Mouse (Mus musculus): ENCODE measurements at regions not wholly inside any gene's neighbourhood (a gene's known extent, or its start where the extent isn't known, plus 50 kb on each side); places are given as distances from the start of the nearest gene placed in this dataset. TPM values are rescaled to one million over a fixed set of nuclear protein-coding genes. Genes with fewer than 3 reads are reported as not detected.

DNA sequence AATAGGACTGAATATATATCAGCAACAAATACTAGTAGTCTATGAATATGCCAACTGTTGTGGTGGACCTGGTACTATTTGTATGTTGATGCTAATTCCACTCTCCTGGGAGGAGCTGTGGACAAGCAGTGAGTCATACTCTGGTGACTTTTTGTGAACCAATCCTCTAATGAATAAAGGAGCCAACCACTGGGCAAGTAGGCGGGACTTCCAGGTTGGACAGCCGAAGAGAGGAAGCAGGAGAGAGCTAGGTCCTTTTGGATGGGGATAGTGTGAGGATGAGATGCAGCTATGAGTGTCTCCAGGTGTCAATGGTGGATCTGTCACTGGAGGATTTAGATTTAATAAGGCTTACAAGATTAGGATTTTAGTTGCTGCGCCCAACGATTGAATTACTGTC is 64.8 kb upstream of the Med14 start:
- Histone ChIP-seq H3K9ac (replicated peaks; ENCODE audit: low read length) (no peak overlapping the region), H3K27me3 (ENCODE audit: control insufficient read depth, insufficient read depth, low read length) (no peaks in the 10 kb centered on the region), H3K4me3 (ENCODE audit: low read depth, low read length) (no peak overlapping the region), H3K27ac (replicated peaks; ENCODE audit: low read depth, low read length) (no peak overlapping the region), H3K4me2 (ENCODE audit: low read depth, low read length) (no peak overlapping the region), H3K36me3 (replicated peaks; ENCODE audit: control insufficient read depth, insufficient read depth, low read depth, low read length) (no peaks in the 10 kb centered on the region), H3K9me3 (replicated peaks; ENCODE audit: control insufficient read depth, low read length) (no peaks in the 10 kb centered on the region), H3K4me1 (ENCODE audit: control insufficient read depth, insufficient read depth, low read length) (no peaks in the 10 kb centered on the region)
- ATAC-seq (replicated peaks; ENCODE audit: insufficient number of reproducible peaks, low FRiP score, low TSS enrichment, low read depth): no peak
- no peak for DNase-seq (ENCODE audit: low spot score)
- WGBS: 87% methylated on average over 4 of the region's 4 CpGs

GRCm38 (mm10) chrX:12825262-12825661 is 63.4 kb upstream of the Med14 start:
- H3K9me3 ChIP-seq (replicated peaks; ENCODE audit: control insufficient read depth, low read length): no peaks in the 10 kb centered on the region
- WGBS: 80% methylated on average over 2 of the region's 2 CpGs
- ATAC-seq (replicated peaks; ENCODE audit: insufficient number of reproducible peaks, low FRiP score, low TSS enrichment, low read depth): no peak
- H3K4me1 ChIP-seq (ENCODE audit: control insufficient read depth, insufficient read depth, low read length): no peaks in the 10 kb centered on the region
- H3K36me3 ChIP-seq (replicated peaks; ENCODE audit: control insufficient read depth, insufficient read depth, low read depth, low read length): no peaks in the 10 kb centered on the region
- no peak overlapping the region for H3K27ac ChIP-seq (replicated peaks; ENCODE audit: low read depth, low read length)
- no peak overlapping the region for H3K9ac ChIP-seq (replicated peaks; ENCODE audit: low read length)
- no peak overlapping the region for H3K4me3 ChIP-seq (ENCODE audit: low read depth, low read length)
- no peak overlapping the region for H3K4me2 ChIP-seq (ENCODE audit: low read depth, low read length)
- no peaks in the 10 kb centered on the region for H3K27me3 ChIP-seq (ENCODE audit: control insufficient read depth, insufficient read depth, low read length)
- no peak for DNase-seq (ENCODE audit: low spot score)

- no peak for DNase-seq (ENCODE audit: low spot score)
- no peak overlapping the region for H3K4me3 ChIP-seq (ENCODE audit: low read depth, low read length)
- H3K4me1 ChIP-seq (ENCODE audit: control insufficient read depth, insufficient read depth, low read length): no peaks in the 10 kb centered on the region
- no peaks in the 10 kb centered on the region for H3K27me3 ChIP-seq (ENCODE audit: control insufficient read depth, insufficient read depth, low read length)
- no peaks in the 10 kb centered on the region for H3K36me3 ChIP-seq (replicated peaks; ENCODE audit: control insufficient read depth, insufficient read depth, low read depth, low read length)
- H3K27ac ChIP-seq (replicated peaks; ENCODE audit: low read depth, low read length): no peak overlapping the region
- H3K4me2 ChIP-seq (ENCODE audit: low read depth, low read length): no peak overlapping the region
- 72% methylated on average over 5 of the region's 5 CpGs for WGBS
- no peak for ATAC-seq (replicated peaks; ENCODE audit: insufficient number of reproducible peaks, low FRiP score, low TSS enrichment, low read depth)
- H3K9me3 ChIP-seq (replicated peaks; ENCODE audit: control insufficient read depth, low read length): no peaks in the 10 kb centered on the region
- no peak overlapping the region for H3K9ac ChIP-seq (replicated peaks; ENCODE audit: low read length)
Measured at GRCm38 (mm10) chrX:12824497-12824896, 62.6 kb upstream of the Med14 start.

DNA sequence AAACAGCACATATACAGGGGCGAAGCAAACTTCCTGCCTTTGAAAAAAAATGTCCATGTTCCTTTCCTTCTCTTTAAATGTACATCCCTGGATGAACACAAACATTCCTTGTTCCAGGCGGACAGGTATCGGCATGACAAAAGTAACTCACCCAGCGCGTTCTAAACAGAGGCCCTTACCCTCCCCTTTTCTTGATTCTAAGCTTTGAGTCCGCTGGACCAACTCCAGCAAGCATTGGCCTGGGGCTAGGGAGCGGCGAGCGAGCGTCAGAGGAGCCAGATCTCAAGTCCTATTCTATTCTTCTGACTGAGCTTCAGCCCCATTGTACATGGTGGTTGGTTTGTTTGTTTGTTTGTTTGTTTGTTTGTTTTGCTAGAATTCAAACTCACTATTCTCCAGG is 60.9 kb upstream of the Med14 start:
- H3K36me3 ChIP-seq (replicated peaks; ENCODE audit: control insufficient read depth, insufficient read depth, low read depth, low read length): no peaks in the 10 kb centered on the region
- H3K4me2 ChIP-seq (ENCODE audit: low read depth, low read length): no peak overlapping the region
- H3K27me3 ChIP-seq (ENCODE audit: control insufficient read depth, insufficient read depth, low read length): no peaks in the 10 kb centered on the region
- H3K4me1 ChIP-seq (ENCODE audit: control insufficient read depth, insufficient read depth, low read length): no peaks in the 10 kb centered on the region
- WGBS: 58% methylated on average over 10 of the region's 10 CpGs
- no peak overlapping the region for H3K4me3 ChIP-seq (ENCODE audit: low read depth, low read length)
- DNase-seq (ENCODE audit: low spot score) (no peak), ATAC-seq (replicated peaks; ENCODE audit: insufficient number of reproducible peaks, low FRiP score, low TSS enrichment, low read depth) (no peak)
- H3K27ac ChIP-seq (replicated peaks; ENCODE audit: low read depth, low read length): no peak overlapping the region
- H3K9me3 ChIP-seq (replicated peaks; ENCODE audit: control insufficient read depth, low read length): no peaks in the 10 kb centered on the region
- H3K9ac ChIP-seq (replicated peaks; ENCODE audit: low read length): no peak overlapping the region

GRCm38 (mm10) chrX:12813083-12813660 is 51.3 kb upstream of the Med14 start:
- Histone ChIP-seq H3K27me3 (ENCODE audit: control insufficient read depth, insufficient read depth, low read length) (no peaks in the 10 kb centered on the region), H3K9me3 (replicated peaks; ENCODE audit: control insufficient read depth, low read length) (no peaks in the 10 kb centered on the region), H3K27ac (replicated peaks; ENCODE audit: low read depth, low read length) (no peak overlapping the region), H3K4me3 (ENCODE audit: low read depth, low read length) (no peak overlapping the region), H3K36me3 (replicated peaks; ENCODE audit: control insufficient read depth, insufficient read depth, low read depth, low read length) (no peaks in the 10 kb centered on the region), H3K9ac (replicated peaks; ENCODE audit: low read length) (no peak overlapping the region), H3K4me1 (ENCODE audit: control insufficient read depth, insufficient read depth, low read length) (no peaks in the 10 kb centered on the region), H3K4me2 (ENCODE audit: low read depth, low read length) (no peak overlapping the region)
- ATAC-seq (replicated peaks; ENCODE audit: insufficient number of reproducible peaks, low FRiP score, low TSS enrichment, low read depth) (no peak), DNase-seq (ENCODE audit: low spot score) (no peak)
- WGBS: 76% methylated on average over 6 of the region's 6 CpGs

Small RNAs in the stretch of these regions (microRNA-seq; reads per million reads assigned to microRNA genes)
- not detected for gene Gm25063 (ENCODE audit: borderline number of aligned reads)

Data from embryonic facial prominence, embryonic 11.5 days (tissue).